Mouse (Mus musculus) CH12.LX (cell line): Measurements from ENCODE around the gene Htra2. TPM values are rescaled to one million over a fixed set of nuclear protein-coding genes. Genes with fewer than 3 reads are reported as not detected.

Experiments
- DNase-seq: peaks from one replicate; pipeline ENCODE4 v3.0.0-alpha.2; 2013; ENCODE audit errors: extremely low read depth
- H3K27ac ChIP-seq: 2 replicates; pipeline ENCODE4 v1.5.1; 2012; ENCODE audit warnings: low read depth, mild to moderate bottlenecking, control low read depth, moderate library complexity; ENCODE audit not compliant: insufficient read depth
- H3K27me3 ChIP-seq: replicated peaks from 2 replicates; pipeline ENCODE3; 2012; ENCODE audit warnings: inconsistent platforms
- H3K36me3 ChIP-seq, 2 experiments: replicated peaks in 1 of 2; 2 replicates each; pipeline versions ENCODE3 to v1.6.1; 2012; ENCODE audit warnings: inconsistent platforms in 1 of 2, low read length in 1 of 2, mild to moderate bottlenecking in 1 of 2, mixed read lengths in 1 of 2, moderate library complexity in 1 of 2; ENCODE audit not compliant: control insufficient read depth in 1 of 2, insufficient read depth in 1 of 2
- H3K4me1 ChIP-seq, 2 experiments: 2 replicates each; pipeline ENCODE4 v1.6.1; 2012; ENCODE audit warnings: inconsistent platforms in 1 of 2, moderate library complexity in 1 of 2; ENCODE audit not compliant: insufficient read depth in 2 of 2, control insufficient read depth in 1 of 2
- H3K4me2 ChIP-seq: 2 replicates; pipeline ENCODE4 v1.6.1; 2012; ENCODE audit warnings: low read depth, mild to moderate bottlenecking, control low read depth; ENCODE audit not compliant: poor library complexity, insufficient read depth, severe bottlenecking
- H3K4me3 ChIP-seq, 3 experiments: fragments of 150-350 bp in 1 of 3; sonication (generic) in 1 of 3; replicated peaks in 1 of 3; 2 replicates each; pipeline versions ENCODE3 to v1.5.1; 2011 to 2012; ENCODE audit warnings: low read depth in 2 of 3, low read length in 2 of 3, mild to moderate bottlenecking in 2 of 3, moderate library complexity in 2 of 3, control low read depth in 1 of 3, improper control_type of control experiment in 1 of 3, inconsistent platforms in 1 of 3, mixed read lengths in 1 of 3; ENCODE audit not compliant: poor library complexity in 1 of 3
- H3K79me2 ChIP-seq: replicated peaks from 2 replicates; pipeline ENCODE4 v1.6.1; 2012; ENCODE audit warnings: mild to moderate bottlenecking, moderate library complexity; ENCODE audit not compliant: control insufficient read depth, poor library complexity, insufficient read depth, severe bottlenecking; ENCODE audit errors: extremely low read depth
- H3K9ac ChIP-seq: 2 replicates; pipeline ENCODE4 v1.6.1; 2012; ENCODE audit warnings: low read depth, mild to moderate bottlenecking, control low read depth, moderate library complexity; ENCODE audit not compliant: insufficient read depth
- H3K9me3 ChIP-seq: replicated peaks from 2 replicates; pipeline ENCODE3; 2012; ENCODE audit warnings: low read length, inconsistent platforms, mixed read lengths
- BHLHE40 ChIP-seq: IDR thresholded peaks from 2 replicates; pipeline ENCODE4 v1.6.1; 2011; ENCODE audit warnings: mild to moderate bottlenecking, low read depth, low read length, improper control_type of control experiment
- CHD2 ChIP-seq: IDR thresholded peaks from 2 replicates; pipeline ENCODE4 v1.6.1; 2011; ENCODE audit warnings: low read length, improper control_type of control experiment
- CTCF ChIP-seq, 2 experiments: IDR thresholded peaks in 1 of 2; conservative IDR thresholded peaks in 1 of 2; 2 replicates each; pipeline ENCODE4 v1.5.1; 2011 to 2012; ENCODE audit warnings: low read depth in 2 of 2, low read length in 2 of 2, improper control_type of control experiment in 1 of 2, inconsistent platforms in 1 of 2, mild to moderate bottlenecking in 1 of 2, moderate library complexity in 1 of 2
- E2F4 ChIP-seq: IDR thresholded peaks from 2 replicates; pipeline ENCODE4 v1.6.1; 2011; ENCODE audit warnings: low read depth, low read length, improper control_type of control experiment; ENCODE audit not compliant: insufficient replicate concordance
- ELF1 ChIP-seq: IDR thresholded peaks from 2 replicates; pipeline ENCODE4 v1.6.1; 2014; ENCODE audit warnings: low read depth, mild to moderate bottlenecking, inconsistent platforms, low read length, improper control_type of control experiment
- HCFC1 ChIP-seq: IDR thresholded peaks from 2 replicates; pipeline ENCODE4 v1.6.1; 2012; ENCODE audit warnings: low read depth, mild to moderate bottlenecking, inconsistent platforms, low read length, improper control_type of control experiment
- MAZ ChIP-seq: IDR thresholded peaks from 2 replicates; pipeline ENCODE4 v1.6.1; 2012; ENCODE audit warnings: low read depth, mild to moderate bottlenecking, inconsistent platforms, low read length, improper control_type of control experiment, moderate library complexity
- MXI1 ChIP-seq: IDR thresholded peaks from 2 replicates; pipeline ENCODE4 v1.6.1; 2011; ENCODE audit warnings: mild to moderate bottlenecking, low read depth, low read length, improper control_type of control experiment
- MYC ChIP-seq: IDR thresholded peaks from 2 replicates; pipeline ENCODE4 v1.6.1; 2011; ENCODE audit warnings: low read depth, mild to moderate bottlenecking, improper control_type of control experiment, low read length
- POLR2AphosphoS2 ChIP-seq: IDR thresholded peaks from 2 replicates; pipeline ENCODE4 v1.6.1; 2011; ENCODE audit warnings: low read depth, low read length, improper control_type of control experiment
- RAD21 ChIP-seq: IDR thresholded peaks from 2 replicates; pipeline ENCODE4 v1.6.1; 2011; ENCODE audit warnings: low read depth, mild to moderate bottlenecking, low read length, improper control_type of control experiment, moderate library complexity
- SIN3A ChIP-seq: IDR thresholded peaks from 2 replicates; pipeline ENCODE4 v1.6.1; 2012; ENCODE audit warnings: low read length, improper control_type of control experiment, inconsistent platforms
- SMC3 ChIP-seq: IDR thresholded peaks from 2 replicates; pipeline ENCODE4 v1.6.1; 2011; ENCODE audit warnings: low read depth, low read length, improper control_type of control experiment
- TCF12 ChIP-seq: IDR thresholded peaks from 2 replicates; pipeline ENCODE4 v1.6.1; 2014; ENCODE audit warnings: low read depth, mild to moderate bottlenecking, inconsistent platforms, low read length, improper control_type of control experiment
- ZMIZ1 ChIP-seq: IDR thresholded peaks from 2 replicates; pipeline ENCODE4 v1.6.1; 2012; ENCODE audit warnings: low read depth, mild to moderate bottlenecking, inconsistent platforms, low read length, improper control_type of control experiment
- dilution Hi-C: fragments of 300-500 bp; cut with MboI; formaldehyde crosslinking; loops from 2 replicates; pipeline ENCODE4 v1.14.3; 2020; ENCODE audit warnings: low sequenced_read_pairs; ENCODE audit not compliant: extremely low pct_unique_long_range_greater_than_20kb, extremely low pct_ligation_motif_present
- in situ Hi-C: fragments of 300-500 bp; cut with MboI; formaldehyde crosslinking; loops from 3 replicates; pipeline ENCODE4 v1.14.3; 2019; ENCODE audit warnings: low sequenced_read_pairs, low pct_ligation_motif_present, low pct_unique_long_range_greater_than_20kb, mixed read lengths
- polyA plus RNA-seq: library from polyadenylated mRNA; unstranded; fragments of >175 nt; gene quantifications from 2 replicates; pipeline ENCODE4 v1.2.1, GENCODE M21; 2012; ENCODE audit warnings: low read depth; ENCODE audit not compliant: insufficient read length
- total RNA-seq, 2 experiments: library from RNA; depleted of rRNA; stranded (reverse); fragments of 300-350 nt in 1 of 2; fragments of >200 nt in 1 of 2; gene quantifications; 2 replicates each; pipeline ENCODE4 v1.2.3; 2012 to 2014

The Htra2 gene
- total and polyA plus RNA-seq, 3 experiments: 113 to 185 (median 137) TPM

DNA sequence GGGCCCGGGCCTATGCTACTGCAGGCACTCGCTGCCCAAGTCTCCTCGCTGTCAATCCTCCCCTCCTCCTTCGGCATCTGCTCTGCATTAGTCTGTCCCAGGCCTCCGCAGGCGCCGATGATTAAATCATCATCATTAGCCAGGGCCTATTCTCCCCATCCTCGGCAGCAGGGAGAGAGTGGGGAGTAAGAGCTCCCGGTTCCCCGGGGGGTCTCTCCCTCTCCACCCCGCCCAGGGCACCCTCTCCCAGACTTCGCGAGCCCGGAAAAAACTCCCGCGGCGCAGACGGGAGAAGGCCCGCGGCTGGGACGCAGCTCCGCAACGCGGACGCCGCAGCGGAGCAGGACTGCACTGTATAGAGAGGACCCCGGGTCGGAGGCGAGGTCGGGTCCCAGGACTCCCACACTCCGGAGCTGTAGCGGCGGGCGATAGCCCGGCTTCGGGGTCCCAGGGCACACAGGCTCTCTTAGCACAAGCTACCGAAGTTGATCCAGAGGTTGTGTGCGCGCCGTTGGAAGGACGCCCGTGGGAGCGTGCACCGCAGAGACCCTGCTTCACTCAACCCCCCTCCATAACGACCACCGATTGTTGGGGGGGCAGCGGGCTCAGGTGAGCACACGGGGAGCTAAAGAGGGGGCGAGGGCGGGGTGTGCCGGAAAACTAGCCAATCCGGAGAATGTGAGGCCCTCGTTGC is 22.7 kb upstream of the Htra2 start, which contains the start of gene Pcgf1:
Gene Pcgf1 (plus strand): TSS at position 240 of the 694 bp plus-strand sequence.
- Histone ChIP-seq H3K4me2 (peak within 1 kb of the TSS; percentile 68), H3K4me1 (peaks cover 3 to 19% of the 10 kb centered on the region in 2 experiments; a peak in 3 of 4 replicates), H3K36me3 (peaks cover 11 to 29% of the 10 kb centered on the region in 2 experiments), H3K27ac (peak within 1 kb of the TSS; percentile 87), H3K9ac (peak within 1 kb of the TSS; percentile 81), H3K4me3 (peak within 1 kb of the TSS; percentile 84 to 89 (median 84)), H3K9me3 (no peaks in the 10 kb centered on the region), H3K79me2 (no peaks in the 10 kb centered on the region), H3K27me3 (peaks cover 3% of the 10 kb centered on the region)
- in situ Hi-C loops: no loop called here
- dilution Hi-C loops: no loop called here
- TF ChIP-seq E2F4 (no peak), HCFC1 (no peak), MXI1 (peak; percentile 95; the same call in 1 of the 2 replicates), MAZ (peak; percentile 62; the same call in 1 of the 2 replicates), MYC (no peak), CHD2 (no peak), TCF12 (peak; percentile 12; the same call in 1 of the 2 replicates), SIN3A (no peak; the same call in 1 of the 2 replicates), BHLHE40 (peak; percentile 43), ELF1 (no peak), ZMIZ1 (no peak)
- TF ChIP-seq, all 38 proteins: peak for 4
- DNase-seq: peak; percentile 41

DNA sequence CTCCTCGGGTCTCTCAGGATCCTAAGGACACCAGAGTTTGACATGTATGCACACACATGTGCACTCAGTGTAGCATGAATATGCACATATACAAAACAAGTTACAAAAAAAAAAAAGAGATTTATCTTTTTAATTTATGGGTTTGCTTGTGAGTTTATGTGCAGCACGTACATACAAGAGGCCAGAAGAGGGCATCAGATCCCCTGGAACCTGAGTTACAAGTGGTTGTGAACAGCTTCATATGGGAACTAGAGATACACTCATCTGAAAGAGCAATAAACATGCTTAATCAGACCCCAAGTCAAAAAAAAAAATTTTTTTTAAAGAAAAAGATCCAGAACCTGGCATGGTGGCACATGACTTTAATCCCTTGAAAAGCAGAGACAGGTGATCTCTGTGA is 19.9 kb upstream of the Htra2 start:
- Histone ChIP-seq H3K9ac (no peak overlapping the region), H3K4me1 (peaks cover 3 to 19% of the 10 kb centered on the region in 2 experiments; a peak in 3 of 4 replicates), H3K36me3 (peaks cover 2 to 6% of the 10 kb centered on the region in 2 experiments), H3K27ac (no peak overlapping the region), H3K9me3 (peaks cover 16% of the 10 kb centered on the region)
- in situ Hi-C loops: no loop called here
- TF ChIP-seq CTCF (conservative IDR thresholded peaks at IDR 0.05 in 1 of 2, IDR thresholded peaks at IDR 0.05 in 1 of 2; ENCODE audit: low read depth in 2 of 2, low read length in 2 of 2) (peak in 1 of 2 experiments; percentile 55; a peak in 2 of 4 replicates), SMC3 (no peak; the same call in 1 of the 2 replicates), POLR2AphosphoS2 (no peak), RAD21 (peak; percentile 39), E2F4 (no peak)
- TF ChIP-seq, all 38 proteins: peak for 2
- DNase-seq: no peak
- Histone ChIP-seq H3K4me3 (no peak overlapping the region), H3K27me3 (peaks cover 3% of the 10 kb centered on the region), H3K4me2 (no peak overlapping the region), H3K79me2 (no peaks in the 10 kb centered on the region)
- dilution Hi-C loops: no loop called here
